Mouse (Mus musculus) liver, adult (tissue): ENCODE data around the gene Coq8b.

Experiments
- GATA4 ChIP-seq: IDR thresholded peaks from 2 replicates; pipeline ENCODE4 v1.6.1; 2014; ENCODE audit warnings: mild to moderate bottlenecking, low read length; ENCODE audit not compliant: insufficient replicate concordance

Gene Coq8b

DNA sequence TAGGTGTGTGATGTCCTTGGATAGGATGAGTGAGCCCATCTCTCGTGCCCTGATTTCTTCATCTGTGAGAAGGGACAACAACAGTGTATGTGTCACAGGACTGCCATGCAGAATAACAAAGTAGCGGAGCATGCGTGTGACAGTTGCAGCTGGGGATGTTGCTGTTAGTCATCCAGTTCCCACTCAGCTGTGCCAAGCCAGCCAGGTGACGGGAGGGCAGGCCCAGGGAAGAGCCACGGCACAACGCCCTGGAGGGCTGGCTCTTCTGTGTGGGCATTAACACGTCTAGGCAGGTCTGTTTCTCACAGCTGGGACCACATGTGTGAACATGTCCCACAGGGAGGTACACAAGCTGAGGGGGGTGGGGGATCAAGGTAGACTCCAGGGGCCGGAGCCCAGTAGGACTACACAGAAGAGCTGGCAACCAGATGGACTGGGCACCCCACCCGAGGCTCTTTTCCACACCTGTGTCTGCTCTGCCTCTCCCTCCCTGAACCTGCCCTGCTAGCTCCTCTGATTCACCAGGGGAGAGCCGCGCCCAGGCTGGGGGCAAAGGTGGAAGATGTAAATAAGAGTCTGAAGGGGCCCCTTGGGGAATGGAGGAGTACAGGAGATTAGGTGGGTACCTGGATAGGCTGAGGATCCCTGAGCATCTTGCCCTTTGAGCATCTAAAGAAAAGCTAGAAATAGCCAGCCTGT is 7.8 kb upstream of the Coq8b start:
- no peak for TF ChIP-seq GATA4

DNA sequence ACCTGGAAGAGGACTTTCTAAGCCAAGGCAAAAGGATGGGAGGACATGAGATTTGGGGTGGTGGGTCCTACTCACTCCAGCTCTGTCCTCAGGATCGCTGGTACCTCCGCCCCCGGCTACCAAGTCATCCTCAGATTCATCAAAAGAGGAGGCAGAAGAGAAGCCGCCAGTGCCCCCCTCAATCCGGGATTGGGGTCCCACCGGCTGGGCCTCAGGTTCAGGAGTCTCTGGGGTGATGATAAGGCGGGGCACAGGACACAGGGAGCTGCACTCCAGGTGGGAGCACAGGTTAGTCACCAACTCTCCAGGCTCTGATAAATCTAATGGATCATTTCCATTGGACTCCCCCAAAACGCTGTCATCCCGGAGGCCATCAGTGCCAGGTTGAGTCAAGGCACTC is 5.5 kb upstream of the Coq8b start:
- no peak for TF ChIP-seq GATA4

GRCm38 (mm10) chr7:27227676-27228075 is 5.1 kb upstream of the Coq8b start:
- no peak for TF ChIP-seq GATA4

DNA sequence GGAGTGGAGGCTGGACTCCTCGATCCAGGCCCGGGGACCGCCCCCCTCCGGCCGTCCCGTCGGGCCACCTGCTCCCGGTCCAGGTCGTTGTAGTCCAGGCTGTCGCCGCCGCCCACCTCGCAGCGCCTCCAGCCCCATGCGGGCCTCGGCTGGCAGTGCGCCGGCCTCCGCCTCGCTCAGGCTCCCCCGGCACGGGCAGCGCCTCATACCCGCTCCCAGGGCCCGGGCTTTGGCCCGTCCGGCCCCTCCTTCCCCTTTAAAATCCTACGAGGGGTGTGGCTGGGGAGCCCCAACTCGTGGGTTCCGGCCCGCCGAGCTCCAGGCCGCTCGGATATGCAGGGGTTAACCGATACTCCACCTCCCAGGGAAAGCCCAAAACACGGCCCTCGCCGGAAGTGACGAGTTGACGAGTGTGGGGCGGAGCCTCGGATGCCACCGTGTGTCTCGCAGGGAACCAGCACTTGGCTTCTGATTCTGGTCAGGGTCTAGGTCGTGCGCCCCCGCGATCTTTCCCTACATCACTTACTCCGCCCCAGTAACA is 4.5 kb upstream of the Coq8b start, which contains the start of gene Itpkc:
Gene Itpkc, minus strand, starts transcription at position 381 of the 541 bp plus-strand sequence.
- TF ChIP-seq GATA4 = peak; percentile 53; the same call in 1 of the 2 replicates

- no peak for TF ChIP-seq GATA4
Measured at GRCm38 (mm10) chr7:27228865-27229264, 4.0 kb upstream of the Coq8b start.

DNA sequence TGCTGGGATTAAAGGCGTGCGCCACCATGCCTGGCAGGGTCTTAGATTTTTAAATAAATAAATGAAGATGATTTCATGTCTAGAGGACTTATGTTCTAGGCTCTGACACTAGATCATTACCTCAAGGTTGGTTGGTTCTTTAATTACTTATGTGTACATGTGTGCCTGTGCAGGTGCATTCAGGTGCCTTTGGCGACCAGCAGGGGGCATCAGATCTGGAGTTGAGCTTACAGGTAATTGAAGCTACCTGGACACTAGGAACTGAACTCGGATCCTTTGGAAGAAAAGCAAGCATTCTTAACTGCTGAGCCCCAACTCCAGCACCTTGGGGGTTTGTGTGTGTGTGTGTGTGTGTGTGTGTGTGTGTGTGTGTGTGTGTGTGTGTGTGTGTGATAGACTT is 2.0 kb upstream of the Coq8b start:
- TF ChIP-seq GATA4 = no peak

DNA sequence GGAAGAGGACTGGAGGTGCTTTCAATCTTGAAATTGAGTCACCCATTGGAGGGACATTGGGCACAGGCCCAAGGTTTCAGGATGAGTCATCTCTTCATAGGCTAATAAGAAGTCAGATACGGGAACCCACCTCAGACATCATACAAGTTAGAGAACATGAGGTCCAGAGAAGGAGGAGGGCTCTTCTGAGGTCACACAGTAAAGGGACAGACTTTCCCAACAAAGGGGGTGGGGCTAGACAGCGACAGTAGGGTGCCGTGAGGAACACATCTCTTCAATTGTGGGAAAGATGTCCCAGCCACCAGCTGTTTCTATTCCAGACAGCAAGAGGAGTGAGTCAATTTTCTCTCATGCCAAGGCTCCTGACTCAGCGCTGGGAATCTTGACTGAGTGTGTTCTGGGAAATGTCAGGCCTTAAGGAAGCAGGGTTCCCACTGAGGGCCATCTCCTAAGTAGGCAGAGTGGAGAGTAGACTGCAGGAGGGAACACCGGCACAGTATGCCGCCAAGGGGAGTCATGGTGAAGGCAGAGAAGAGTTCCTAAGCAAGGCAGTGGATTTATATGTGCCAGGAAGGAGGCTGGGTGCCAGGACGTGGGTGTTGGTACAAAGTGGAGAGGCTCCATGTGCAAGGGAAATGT is 1.0 kb upstream of the Coq8b start:
- no peak for TF ChIP-seq GATA4

- TF ChIP-seq GATA4 = no peak
Measured at GRCm38 (mm10) chr7:27233300-27233699, 477 bp downstream of the Coq8b start.

- no peak for TF ChIP-seq GATA4
Measured at GRCm38 (mm10) chr7:27235726-27236125, 2.9 kb downstream of the Coq8b start.

GRCm38 (mm10) chr7:27237527-27237926 is 4.7 kb downstream of the Coq8b start:
- TF ChIP-seq GATA4 = no peak

DNA sequence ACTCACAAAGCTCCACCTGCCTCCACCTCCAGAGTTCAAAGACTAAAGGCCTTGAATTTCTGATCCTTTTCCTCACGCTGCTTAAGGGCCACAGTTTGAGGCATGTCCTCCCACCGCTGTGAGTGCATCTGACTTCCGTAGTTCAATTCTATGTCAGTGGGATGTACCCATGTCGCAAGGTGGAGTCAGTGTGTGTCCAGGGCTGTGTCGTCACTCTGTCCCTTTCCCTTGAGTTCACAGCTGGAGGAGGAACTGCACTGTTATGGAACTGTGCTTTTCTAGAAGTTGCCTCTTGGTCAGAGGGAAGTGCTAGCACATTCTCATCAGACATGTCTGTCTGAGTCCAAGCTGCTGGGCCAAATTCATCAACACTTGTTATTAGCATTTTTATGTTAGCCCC is 5.7 kb downstream of the Coq8b start:
- TF ChIP-seq GATA4 = no peak

DNA sequence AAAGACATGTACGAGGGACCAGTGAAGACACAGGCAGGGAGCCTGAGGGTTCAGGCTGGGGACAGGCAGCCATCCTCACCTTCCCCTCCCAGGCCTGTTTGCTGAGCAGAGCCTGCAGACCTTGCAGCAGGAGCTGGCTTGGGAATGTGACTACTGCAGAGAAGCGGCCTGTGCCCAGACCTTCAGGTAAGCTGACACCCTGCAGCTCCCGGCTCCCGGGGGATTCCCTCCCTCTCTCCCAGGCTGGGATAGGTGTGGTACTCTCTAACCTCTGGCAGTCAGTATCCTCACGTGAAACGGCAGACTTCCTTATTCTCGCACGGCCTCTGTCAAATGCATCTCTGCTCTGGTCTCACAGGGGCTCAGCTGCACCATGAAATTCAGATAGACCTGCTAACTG is 10.4 kb downstream of the Coq8b start:
- TF ChIP-seq GATA4 = no peak

DNA sequence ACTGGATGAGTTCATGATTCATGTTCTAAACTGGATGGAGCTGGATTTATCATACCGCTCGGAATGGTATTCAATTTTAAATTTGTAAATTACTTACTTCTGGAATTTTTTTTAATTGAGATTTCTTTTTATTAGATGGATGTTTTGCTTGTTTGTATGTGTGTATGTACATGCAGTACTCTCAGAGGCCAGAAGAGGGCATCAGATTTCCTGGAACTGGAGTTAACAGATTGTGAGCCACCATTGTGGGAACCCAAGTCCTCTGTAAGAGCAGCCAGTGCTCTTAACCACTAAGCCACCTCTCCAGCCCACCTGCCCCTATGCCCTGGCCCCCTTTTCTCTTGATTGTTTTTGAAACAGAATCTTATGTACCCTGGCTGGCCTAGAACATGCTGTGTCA is 16.3 kb downstream of the Coq8b start:
- TF ChIP-seq GATA4 = no peak

- no peak for TF ChIP-seq GATA4
Measured at GRCm38 (mm10) chr7:27249928-27250327, 17.1 kb downstream of the Coq8b start.

GRCm38 (mm10) chr7:27251946-27252345 is 19.1 kb downstream of the Coq8b start:
- TF ChIP-seq GATA4 = no peak

- TF ChIP-seq GATA4 = no peak
Measured at GRCm38 (mm10) chr7:27255721-27256120, 22.9 kb downstream of the Coq8b start.
